ENCODE assay signal across 18 mouse cellular contexts in genomic region chr2:7234587-7234986, GRCm38 (mm10).
DNase-seq lines count a peak whose midpoint lies in the region.
"Had no signal": no experiment of that assay in that cellular context is flagged by ENCODE, and none has a peak within 500 bp of the region (broad histone marks: within the 10 kb centered on the region; RNA-seq: fewer than 3 reads in every experiment).

No protein-coding gene starts in this region.

- intact Hi-C loops in heart, postnatal 14 days (cut with DNase I) = no loop called here

- DNase-seq in frontal cortex, adult 2 months (ENCODE audit: extremely low spot score in 1 of 2, low spot score in 1 of 2) = peak; percentile 70 to 83
- no peak for DNase-seq in frontal cortex, postnatal 25 days (ENCODE audit: low spot score in 2 of 2)
- DNase-seq in right cerebral cortex, adult 18-20 months = peak; percentile 76
- DNase-seq in right cerebral cortex, postnatal 14 days = no peak
- peak; percentile 12 to 23 for DNase-seq in frontal cortex, postnatal 10 days (ENCODE audit: low spot score in 2 of 2)
- DNase-seq in right cerebral cortex, postnatal 36 days (ENCODE audit: low spot score in 2 of 2) = peak; percentile 38 to 58
- DNase-seq in thymus, postnatal 4 days = no peak
- DNase-seq in heart, postnatal 14 days = no peak
- DNase-seq: adrenal gland, adult 2 months; B cell, adult 2 months; cerebellum, adult 18-20 months; cerebellum, postnatal 14 days; gastrocnemius, postnatal 36 days; heart, adult 2 months; heart, postnatal 4 days; kidney, adult 18-20 months; lung, adult 2 months; lung, postnatal 14 days had no signal

Comparison
In these comparisons a context has a peak if more than half of its experiments do, and no peak if none do; other contexts are left out.
1. DNase-seq: peak in frontal cortex, adult 2 months (2 of 2), right cerebral cortex, adult 18-20 months (single experiment), frontal cortex, postnatal 10 days (2 of 2) and right cerebral cortex, postnatal 36 days (2 of 2); none in frontal cortex, postnatal 25 days (0 of 2), right cerebral cortex, postnatal 14 days (single experiment), thymus, postnatal 4 days (single experiment) and heart, postnatal 14 days (0 of 2).